Mouse (Mus musculus) MEL (cell line): ENCODE measurements around the gene Rapgef4. TPM values are rescaled to one million over a fixed set of nuclear protein-coding genes. Genes with fewer than 3 reads are reported as not detected.

Experiments
- DNase-seq: peaks from one replicate; pipeline ENCODE4 v3.0.0; 2011; ENCODE audit warnings: low read depth, low spot score
- H3K27ac ChIP-seq: 2 replicates; pipeline ENCODE4 v1.5.1; 2012; ENCODE audit warnings: low read depth, mild to moderate bottlenecking, control low read depth, low read length, moderate library complexity; ENCODE audit not compliant: control insufficient read depth
- H3K27me3 ChIP-seq, 2 experiments: fragments of 150-350 bp in 1 of 2; sonication (generic) in 1 of 2; 2 replicates each; pipeline ENCODE4 v1.6.1; 2012; ENCODE audit warnings: low read length in 2 of 2, mild to moderate bottlenecking in 2 of 2, improper control_type of control experiment in 1 of 2, moderate library complexity in 1 of 2; ENCODE audit not compliant: insufficient read depth in 2 of 2, control insufficient read depth in 1 of 2
- H3K36me3 ChIP-seq, 2 experiments: 2 replicates each; pipeline ENCODE4 v1.6.1; 2012 to 2014; ENCODE audit warnings: low read length in 2 of 2, improper control_type of control experiment in 1 of 2, inconsistent platforms in 1 of 2, mild to moderate bottlenecking in 1 of 2; ENCODE audit not compliant: insufficient read depth in 2 of 2, control insufficient read depth in 1 of 2
- H3K4me1 ChIP-seq, 2 experiments: fragments of 150-350 bp in 1 of 2; sonication (generic) in 1 of 2; 2 replicates each; pipeline ENCODE4 v1.6.1; 2012; ENCODE audit warnings: low read length in 2 of 2, improper control_type of control experiment in 1 of 2, mild to moderate bottlenecking in 1 of 2; ENCODE audit not compliant: insufficient read depth in 2 of 2, control insufficient read depth in 1 of 2
- H3K4me3 ChIP-seq, 2 experiments: fragments of 150-350 bp in 1 of 2; sonication (generic) in 1 of 2; 2 replicates each; pipeline ENCODE4 v1.5.1; 2012; ENCODE audit warnings: low read depth in 2 of 2, low read length in 2 of 2, mild to moderate bottlenecking in 2 of 2, moderate library complexity in 2 of 2, control low read depth in 1 of 2, improper control_type of control experiment in 1 of 2; ENCODE audit not compliant: control insufficient read depth in 1 of 2, insufficient read depth in 1 of 2
- H3K79me2 ChIP-seq: 2 replicates; pipeline ENCODE4 v1.6.1; 2012; ENCODE audit warnings: mild to moderate bottlenecking, low read length, moderate library complexity; ENCODE audit not compliant: control insufficient read depth, poor library complexity, insufficient read depth
- H3K9ac ChIP-seq: 2 replicates; pipeline ENCODE4 v1.6.1; 2012; ENCODE audit warnings: low read depth, mild to moderate bottlenecking, control low read depth, low read length, moderate library complexity; ENCODE audit not compliant: control insufficient read depth, poor library complexity, severe bottlenecking
- H3K9me3 ChIP-seq: fragments of 150-350 bp; sonication (generic); replicated peaks from 2 replicates; pipeline ENCODE4 v1.6.1; 2012; ENCODE audit warnings: mild to moderate bottlenecking, low read length, improper control_type of control experiment, moderate library complexity; ENCODE audit not compliant: insufficient read depth
- BHLHE40 ChIP-seq: IDR thresholded peaks from 2 replicates; pipeline ENCODE4 v1.6.1; 2012; ENCODE audit warnings: low read depth, mild to moderate bottlenecking, inconsistent platforms, low read length, improper control_type of control experiment, borderline replicate concordance
- ELF1 ChIP-seq: IDR thresholded peaks from 2 replicates; pipeline ENCODE4 v1.6.1; 2014; ENCODE audit warnings: low read depth, mild to moderate bottlenecking, inconsistent platforms, low read length, improper control_type of control experiment, moderate library complexity
- EP300 ChIP-seq, 2 experiments: IDR thresholded peaks; 2 replicates each; pipeline ENCODE4 v1.6.1; 2011; ENCODE audit warnings: improper control_type of control experiment in 2 of 2, low read length in 2 of 2, low read depth in 1 of 2, mild to moderate bottlenecking in 1 of 2
- MEF2A ChIP-seq: IDR thresholded peaks from 2 replicates; pipeline ENCODE4 v1.6.1; 2014; ENCODE audit warnings: low read depth, mild to moderate bottlenecking, inconsistent platforms, low read length, improper control_type of control experiment; ENCODE audit not compliant: poor library complexity, insufficient replicate concordance, severe bottlenecking; ENCODE audit errors: extremely low read depth
- POLR2A ChIP-seq, 2 experiments: IDR thresholded peaks; 2 replicates each; pipeline ENCODE4 v1.6.1; 2011 to 2012; ENCODE audit warnings: low read length in 2 of 2, mild to moderate bottlenecking in 2 of 2, control low read depth in 1 of 2, improper control_type of control experiment in 1 of 2, low read depth in 1 of 2, moderate library complexity in 1 of 2; ENCODE audit not compliant: control insufficient read depth in 1 of 2, insufficient read depth in 1 of 2, poor library complexity in 1 of 2
- RAD21 ChIP-seq: IDR thresholded peaks from 2 replicates; pipeline ENCODE4 v1.6.1; 2011; ENCODE audit warnings: mild to moderate bottlenecking, low read depth, low read length, improper control_type of control experiment
- SIN3A ChIP-seq: IDR thresholded peaks from 2 replicates; pipeline ENCODE4 v1.6.1; 2012; ENCODE audit warnings: low read length, improper control_type of control experiment, inconsistent platforms
- TAL1 ChIP-seq: IDR thresholded peaks from 2 replicates; pipeline ENCODE4 v1.6.1; 2012; ENCODE audit warnings: mild to moderate bottlenecking, inconsistent platforms, low read length, moderate library complexity, mixed read lengths
- UBTF ChIP-seq: IDR thresholded peaks from 2 replicates; pipeline ENCODE4 v1.6.1; 2012; ENCODE audit warnings: low read depth, mild to moderate bottlenecking, inconsistent platforms, low read length, improper control_type of control experiment, moderate library complexity, borderline replicate concordance; ENCODE audit not compliant: insufficient read depth
- polyA plus RNA-seq, 2 experiments: library from polyadenylated mRNA; stranded (reverse) in 1 of 2; unstranded in 1 of 2; fragments of >175 nt in 1 of 2; fragments of >200 nt in 1 of 2; gene quantifications; 2 replicates each; pipeline versions ENCODE4 v1.2.1 to v1.2.4; 2012; ENCODE audit warnings: low replicate concordance in 2 of 2, low read depth in 1 of 2; ENCODE audit not compliant: insufficient read length in 2 of 2, insufficient read depth in 1 of 2, missing spikeins in 1 of 2
- total RNA-seq: library from RNA; depleted of rRNA; stranded (reverse); fragments of 300-350 nt; gene quantifications from 2 replicates; pipeline ENCODE4 v1.2.3, GENCODE M21; 2012

Gene Rapgef4
- total and polyA plus RNA-seq, 3 experiments = not detected

- 0 out of 2 replicates have a peak, but pooled peaks cover 4% of the 10 kb centered on the region for H3K79me2 ChIP-seq
- H3K27me3 ChIP-seq = no peaks in the 10 kb centered on the region
- no peak for TF ChIP-seq EP300 (IDR thresholded peaks at IDR 0.05; ENCODE audit: low read depth in 1 of 2, low read length in 2 of 2)
- no peak for TF ChIP-seq UBTF
- TF ChIP-seq POLR2A (IDR thresholded peaks at IDR 0.05; ENCODE audit: control insufficient read depth in 1 of 2, insufficient read depth in 1 of 2, low read depth in 1 of 2, low read length in 2 of 2, poor library complexity in 1 of 2) = no peak
- TF ChIP-seq TAL1 = no peak
- TF ChIP-seq MEF2A = no peak
- peaks cover 3 to 9% of the 10 kb centered on the region in 2 experiments for H3K4me1 ChIP-seq
- no peak for DNase-seq
- H3K9ac ChIP-seq = no peak overlapping the region
- no peak overlapping the region for H3K27ac ChIP-seq
- H3K36me3 ChIP-seq = peaks cover 0 to 10% of the 10 kb centered on the region in 2 experiments; a peak in 2 of 4 replicates
- H3K4me3 ChIP-seq = no peak overlapping the region
- no peaks in the 10 kb centered on the region for H3K9me3 ChIP-seq
Measured at GRCm38 (mm10) chr2:72292573-72292972, 311.5 kb downstream of the Rapgef4 start.

- Histone ChIP-seq H3K9me3 (no peaks in the 10 kb centered on the region), H3K27me3 (no peaks in the 10 kb centered on the region), H3K27ac (no peak overlapping the region), H3K79me2 (0 out of 2 replicates have a peak, but pooled peaks cover 4% of the 10 kb centered on the region), H3K4me3 (no peak overlapping the region), H3K4me1 (no peaks in the 10 kb centered on the region), H3K9ac (no peak overlapping the region), H3K36me3 (no peaks in the 10 kb centered on the region)
- TF ChIP-seq SIN3A = no peak
- no peak for TF ChIP-seq ELF1
- DNase-seq = no peak
Measured at GRCm38 (mm10) chr2:72294994-72295393, 314.0 kb downstream of the Rapgef4 start.

GRCm38 (mm10) chr2:72296984-72297715 lies 316.1 kb downstream of the Rapgef4 start:
- Histone ChIP-seq H3K9me3 (no peaks in the 10 kb centered on the region), H3K27ac (no peak overlapping the region), H3K4me1 (no peaks in the 10 kb centered on the region), H3K79me2 (no peaks in the 10 kb centered on the region), H3K27me3 (no peaks in the 10 kb centered on the region), H3K9ac (no peak overlapping the region), H3K36me3 (no peaks in the 10 kb centered on the region), H3K4me3 (no peak overlapping the region)
- no peak for TF ChIP-seq RAD21
- TF ChIP-seq BHLHE40 = no peak
- no peak for DNase-seq
